Mouse (Mus musculus) lung, postnatal 0 days (tissue): Measurements from ENCODE around the gene Mcfd2. TPM values are rescaled to one million over a fixed set of nuclear protein-coding genes. Genes with fewer than 3 reads are reported as not detected.

Source experiments
- ATAC-seq: fragments of 200-750 bp; cut with Nextera tagmentation; 2 replicates; pipeline ENCODE4 v1.8.0; 2017; ENCODE audit warnings: moderate library complexity
- DNase-seq: peaks from one replicate; pipeline ENCODE4 v3.0.0-alpha.2; 2016; ENCODE audit warnings: low spot score
- H3K27ac ChIP-seq: fragments of 300-500 bp; sonication (generic); 2 replicates; pipeline ENCODE4 v1.5.1; 2014; ENCODE audit warnings: antibody characterized with exemption, mild to moderate bottlenecking, low read length, mixed read lengths
- H3K27me3 ChIP-seq: fragments of 300-500 bp; sonication (generic); replicated peaks from 2 replicates; pipeline ENCODE4 v1.6.1; 2014; ENCODE audit warnings: low read length, mixed read lengths; ENCODE audit not compliant: insufficient read depth
- H3K36me3 ChIP-seq: fragments of 300-500 bp; sonication (generic); 2 replicates; pipeline ENCODE4 v1.6.1; 2014; ENCODE audit warnings: low read length, mixed read lengths; ENCODE audit not compliant: insufficient read depth
- H3K4me1 ChIP-seq: fragments of 300-500 bp; sonication (generic); 2 replicates; pipeline ENCODE4 v1.6.1; 2014; ENCODE audit warnings: antibody characterized with exemption, low read depth, low read length, mixed read lengths; ENCODE audit not compliant: insufficient read depth
- H3K4me2 ChIP-seq: fragments of 300-500 bp; sonication (generic); replicated peaks from 2 replicates; pipeline ENCODE4 v1.6.1; 2014; ENCODE audit warnings: low read depth, mild to moderate bottlenecking, low read length, moderate library complexity, mixed read lengths
- H3K4me3 ChIP-seq: fragments of 300-500 bp; sonication (generic); 2 replicates; pipeline ENCODE4 v1.5.1; 2014; ENCODE audit warnings: low read depth, low read length
- H3K9ac ChIP-seq: fragments of 300-500 bp; sonication (generic); replicated peaks from 2 replicates; pipeline ENCODE4 v1.6.1; 2014; ENCODE audit warnings: low read depth, mild to moderate bottlenecking
- H3K9me3 ChIP-seq: fragments of 300-500 bp; sonication (generic); 2 replicates; pipeline ENCODE4 v1.6.1; 2016; ENCODE audit warnings: low read length, mixed read lengths
- CTCF ChIP-seq: IDR thresholded peaks from 2 replicates; pipeline ENCODE4 v1.5.1; 2016; ENCODE audit warnings: antibody characterized with exemption, mild to moderate bottlenecking
- EP300 ChIP-seq: IDR thresholded peaks from 2 replicates; pipeline ENCODE4 v1.6.1; 2016; ENCODE audit warnings: antibody characterized with exemption, mild to moderate bottlenecking, control low read depth
- WGBS: fragments of 180-500 bp; shearing (Covaris S2); extraction: QIAGEN DNeasy Blood & Tissue Kit; methylation state at CpG from one replicate; pipeline ENCODE4 v1.1.7; 2014; 5-methylcytosine and 5-hydroxymethylcytosine counted together
- polyA plus RNA-seq: library from polyadenylated mRNA; unstranded; fragments of >200 nt; fragmentation: Nextera tagmentation; extraction: Ambion mirVana; gene quantifications from 2 replicates; pipeline ENCODE4 v1.2.1, GENCODE M21; 2015

The Mcfd2 gene
- polyA plus RNA-seq, 1 experiment from 2014 or later: 145 TPM

DNA sequence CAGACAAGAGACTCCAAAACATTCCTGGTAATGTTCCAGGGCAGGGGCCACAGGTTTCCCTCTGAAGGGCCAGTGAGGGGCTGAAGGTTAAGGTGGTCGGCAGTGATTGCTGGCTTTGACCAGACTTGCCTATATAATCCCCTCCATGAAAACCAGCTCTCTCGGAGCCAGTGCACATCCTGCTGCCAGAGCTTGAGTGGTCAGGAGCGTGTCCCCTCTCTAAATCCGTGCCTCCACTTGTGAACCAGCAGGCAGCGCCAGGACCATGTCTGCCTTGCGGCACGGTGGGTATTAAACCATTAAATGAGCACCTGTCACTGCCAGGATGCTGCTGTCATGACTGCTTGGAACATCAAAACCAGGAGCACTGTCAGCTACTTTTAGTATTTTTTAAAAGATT, 44.8 kb upstream of the Mcfd2 start:
- Histone ChIP-seq H3K9ac (no peak overlapping the region), H3K27me3 (no peaks in the 10 kb centered on the region), H3K27ac (no peak overlapping the region), H3K4me3 (no peak overlapping the region), H3K9me3 (no peaks in the 10 kb centered on the region), H3K4me2 (no peak overlapping the region), H3K4me1 (peaks cover 5% of the 10 kb centered on the region; the same call in 1 of the 2 replicates), H3K36me3 (no peaks in the 10 kb centered on the region)
- TF ChIP-seq EP300: no peak
- TF ChIP-seq CTCF: no peak
- ATAC-seq: no peak
- no peak for DNase-seq
- 81% methylated on average over 7 of the region's 7 CpGs for WGBS

DNA sequence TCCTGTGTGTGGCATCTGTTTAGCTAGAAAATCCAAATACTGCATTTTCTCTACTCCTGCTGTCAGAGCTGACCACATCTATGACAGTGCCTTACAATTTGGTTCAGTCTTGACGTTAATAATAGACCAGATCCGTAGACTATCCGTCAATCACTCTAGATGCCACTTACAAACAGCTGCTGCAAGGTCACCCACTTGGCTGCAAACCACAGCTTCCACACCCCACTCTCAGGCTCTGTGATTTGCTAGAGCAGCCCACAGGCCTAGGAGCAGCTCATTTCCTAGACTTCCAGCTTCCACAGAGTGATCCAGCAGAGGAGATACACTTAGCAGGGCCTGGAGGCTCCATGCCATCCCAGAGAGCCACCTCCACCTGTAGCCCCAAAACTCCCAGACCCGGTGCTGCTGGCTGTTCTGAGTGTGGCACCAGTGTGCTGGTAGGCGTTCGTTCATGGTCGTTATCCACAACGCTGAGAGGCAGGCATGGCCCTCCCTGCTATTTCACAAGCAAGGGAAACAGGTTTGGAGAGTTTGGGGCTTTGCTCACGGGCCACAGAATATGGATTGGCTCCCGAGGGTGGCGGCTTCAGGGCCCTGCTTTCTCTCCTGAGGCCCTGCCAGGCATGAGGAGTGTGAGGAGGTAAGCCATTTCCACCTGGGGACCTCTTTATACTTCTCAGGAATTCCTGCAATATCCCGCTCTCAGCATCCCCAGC, 43.5 kb upstream of the Mcfd2 start:
- Histone ChIP-seq H3K4me3 (no peak overlapping the region), H3K9ac (no peak overlapping the region), H3K4me2 (no peak overlapping the region), H3K27ac (peak overlapping the region; percentile 33; the same call in 1 of the 2 replicates), H3K9me3 (no peaks in the 10 kb centered on the region), H3K27me3 (no peaks in the 10 kb centered on the region), H3K4me1 (peaks cover 5% of the 10 kb centered on the region; the same call in 1 of the 2 replicates), H3K36me3 (no peaks in the 10 kb centered on the region)
- DNase-seq (peak; percentile 59), ATAC-seq (peak; percentile 37)
- TF ChIP-seq EP300 (no peak), CTCF (no peak)
- WGBS: 57% methylated on average over 12 of the region's 12 CpGs

DNA sequence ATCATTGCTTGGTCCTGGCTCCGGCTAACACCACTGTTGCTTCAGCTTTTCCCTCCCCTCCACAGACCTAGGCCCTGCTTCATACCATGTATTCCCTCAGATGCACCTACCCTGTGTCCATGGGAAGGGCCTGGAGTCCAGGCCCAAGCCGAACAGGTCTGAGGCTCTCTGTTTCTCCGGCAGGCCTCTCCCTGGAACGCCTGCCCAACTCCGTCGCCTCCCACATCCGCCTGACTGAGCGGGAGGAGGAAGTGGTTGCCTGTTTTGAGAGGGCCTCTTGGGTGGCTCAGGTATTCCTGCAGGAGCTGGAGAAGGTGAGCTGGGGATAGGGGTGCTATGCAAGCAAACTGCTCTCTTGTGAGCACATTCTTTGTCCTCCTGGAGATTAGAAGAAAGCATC, 41.0 kb upstream of the Mcfd2 start:
- Histone ChIP-seq H3K27ac (peak overlapping the region; percentile 74), H3K4me1 (no peaks in the 10 kb centered on the region; the same call in 1 of the 2 replicates), H3K9ac (0 out of 2 replicates have a peak overlapping the region, but pooled peaks have one; percentile 6), H3K36me3 (no peaks in the 10 kb centered on the region), H3K4me2 (peak overlapping the region; percentile 27), H3K27me3 (no peaks in the 10 kb centered on the region), H3K9me3 (no peaks in the 10 kb centered on the region), H3K4me3 (no peak overlapping the region)
- DNase-seq (peak; percentile 80), ATAC-seq (peak; percentile 63)
- WGBS: 49% methylated on average over 8 of the region's 8 CpGs
- TF ChIP-seq EP300: no peak
- no peak; the same call in 1 of the 2 replicates for TF ChIP-seq CTCF

DNA sequence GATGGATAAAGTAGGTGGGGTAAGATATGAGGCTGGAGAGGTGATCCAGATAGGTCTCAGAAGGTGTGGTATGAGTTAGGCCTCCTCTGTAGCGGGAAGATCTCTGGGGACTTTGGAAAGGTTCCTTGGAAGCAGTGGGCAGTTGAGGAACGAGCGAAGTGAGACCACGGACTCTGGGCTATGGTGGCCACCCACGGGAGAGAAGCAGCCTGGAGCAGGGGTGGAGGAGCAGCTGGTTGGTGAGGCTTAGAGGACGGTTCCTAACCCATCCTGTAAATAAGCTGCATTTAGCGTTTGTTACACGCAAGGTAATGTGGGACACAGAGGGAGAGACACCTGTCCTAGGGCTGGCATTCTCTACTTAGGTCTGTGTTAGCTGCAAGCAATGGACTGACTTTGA, 39.3 kb upstream of the Mcfd2 start:
- no peak for ATAC-seq
- TF ChIP-seq EP300 (no peak), CTCF (no peak)
- WGBS: 91% methylated on average over 8 of the region's 8 CpGs

GRCm38 (mm10) chr17:87304151-87304894, 38.6 kb upstream of the Mcfd2 start:
- 58% methylated on average over 11 of the region's 11 CpGs for WGBS
- H3K4me2 ChIP-seq: no peak overlapping the region
- no peaks in the 10 kb centered on the region for H3K36me3 ChIP-seq
- H3K27ac ChIP-seq: peak overlapping the region; percentile 43; the same call in 1 of the 2 replicates
- H3K4me1 ChIP-seq: no peaks in the 10 kb centered on the region; the same call in 1 of the 2 replicates
- H3K27me3 ChIP-seq: no peaks in the 10 kb centered on the region
- H3K4me3 ChIP-seq: no peak overlapping the region
- DNase-seq (peak; percentile 71), ATAC-seq (peak; percentile 46)
- TF ChIP-seq EP300: no peak
- no peak for TF ChIP-seq CTCF
- H3K9ac ChIP-seq: no peak overlapping the region
- H3K9me3 ChIP-seq: no peaks in the 10 kb centered on the region

More for the DNA sequence above, 39.3 kb upstream of the Mcfd2 start:
- Histone ChIP-seq H3K36me3 (no peaks in the 10 kb centered on the region), H3K4me2 (no peak overlapping the region), H3K9me3 (no peaks in the 10 kb centered on the region), H3K4me3 (no peak overlapping the region), H3K9ac (no peak overlapping the region), H3K4me1 (no peaks in the 10 kb centered on the region; the same call in 1 of the 2 replicates), H3K27ac (0 out of 2 replicates have a peak overlapping the region, but pooled peaks have one; percentile 43), H3K27me3 (no peaks in the 10 kb centered on the region)
- DNase-seq: no peak
